Mouse (Mus musculus) urinary bladder, postnatal 36 days (tissue): Measurements from ENCODE around the gene Cirbp.
"Not testable (repeated sequence)": the region's sequence is repeated elsewhere in the genome, so short reads cannot be mapped to it uniquely, and the experiment has no call there.

Experiments used
- DNase-seq, 2 experiments: peaks; one replicate each; pipeline ENCODE4 v3.0.0; 2022; ENCODE audit warnings: low spot score in 2 of 2, mixed read lengths in 1 of 2

The Cirbp gene

DNA sequence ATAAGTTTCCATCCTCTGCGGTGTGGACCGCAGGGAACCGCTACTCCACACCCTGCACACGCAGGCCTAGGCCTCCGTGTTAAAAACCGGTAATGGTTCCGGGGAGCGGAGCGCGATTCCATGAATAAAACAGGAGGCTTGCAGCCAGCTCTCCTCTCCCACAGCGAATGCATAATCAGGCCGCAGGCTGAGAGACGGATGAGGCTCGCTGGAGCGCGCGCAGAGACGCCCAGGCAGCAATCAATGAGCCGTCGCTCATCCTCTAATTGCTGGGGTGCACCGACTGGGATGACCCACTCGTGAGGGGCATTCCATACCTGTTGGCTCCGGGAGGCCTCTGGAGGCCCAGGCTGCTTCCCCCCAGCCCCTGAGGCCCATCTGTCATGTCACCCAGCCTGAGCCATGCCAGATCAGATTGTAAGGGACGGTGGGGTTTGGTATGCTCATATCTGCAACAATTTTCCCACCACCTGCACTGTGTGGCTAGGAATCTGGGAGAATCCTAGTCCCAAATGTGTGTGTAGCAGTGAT is 43.1 kb downstream of the Cirbp start:
- DNase-seq, result no peak

DNA sequence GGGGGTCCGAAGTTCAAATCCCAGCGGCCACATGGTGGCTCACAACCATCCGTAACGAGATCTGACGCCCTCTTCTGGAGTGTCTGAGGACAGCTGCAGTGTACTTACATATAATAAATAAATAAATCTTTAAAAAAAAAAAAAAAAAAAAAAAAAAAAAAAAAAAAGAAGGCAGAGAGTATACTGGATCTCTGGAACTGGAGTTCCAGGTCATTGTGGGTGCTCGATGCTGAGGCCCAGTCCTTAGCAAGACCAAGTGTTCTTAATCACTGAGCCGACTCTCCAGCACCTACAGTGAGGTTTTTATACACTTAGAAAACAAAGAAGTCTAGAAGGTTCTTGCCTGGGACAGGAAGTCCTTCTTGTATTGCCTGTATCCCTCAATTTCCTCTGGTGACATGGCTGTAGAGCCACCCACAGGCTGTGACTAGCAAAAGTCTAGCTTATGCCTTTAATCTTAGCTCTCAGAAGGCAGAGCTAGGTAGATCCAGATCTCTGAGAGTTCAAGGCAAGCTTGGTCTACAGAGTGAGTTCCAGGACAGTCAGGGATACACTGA is 45.8 kb downstream of the Cirbp start:
- not testable (repeated sequence) for DNase-seq

DNA sequence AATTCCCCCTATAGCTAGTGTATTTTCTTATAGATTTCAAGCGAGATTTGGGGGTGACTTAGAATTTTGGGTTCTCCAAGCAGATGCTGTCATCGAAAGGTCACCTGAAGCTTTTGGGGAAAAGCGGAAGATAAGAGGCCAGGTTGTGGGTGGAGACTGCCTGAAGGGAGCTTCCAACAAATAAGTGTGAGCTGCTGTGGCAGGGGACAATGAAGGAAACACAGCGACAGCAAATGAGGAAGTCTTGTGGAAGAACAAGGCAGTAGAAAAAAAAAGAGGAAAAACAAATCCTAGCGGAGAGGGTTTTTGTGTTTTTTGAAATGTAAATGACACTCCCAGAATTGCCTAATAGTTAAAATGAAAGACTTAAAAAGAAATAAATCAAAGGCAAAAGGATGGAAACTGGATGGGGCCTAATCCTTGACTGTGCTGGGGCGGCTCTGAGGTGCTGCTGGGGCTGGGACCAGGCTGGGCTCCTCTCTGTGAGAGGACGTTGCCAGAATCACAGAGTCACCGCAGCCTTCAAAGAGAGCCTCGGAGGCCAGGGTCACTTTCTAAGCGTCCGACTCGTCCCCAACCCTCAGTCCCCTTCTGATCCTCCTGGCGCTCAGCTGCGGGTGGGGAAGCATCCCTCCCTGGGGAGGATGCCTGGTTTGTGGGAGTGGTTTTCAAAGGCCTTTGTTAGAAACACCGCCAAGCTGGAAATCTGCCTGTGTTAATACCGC is 49.4 kb downstream of the Cirbp start:
- DNase-seq, result no peak

DNA sequence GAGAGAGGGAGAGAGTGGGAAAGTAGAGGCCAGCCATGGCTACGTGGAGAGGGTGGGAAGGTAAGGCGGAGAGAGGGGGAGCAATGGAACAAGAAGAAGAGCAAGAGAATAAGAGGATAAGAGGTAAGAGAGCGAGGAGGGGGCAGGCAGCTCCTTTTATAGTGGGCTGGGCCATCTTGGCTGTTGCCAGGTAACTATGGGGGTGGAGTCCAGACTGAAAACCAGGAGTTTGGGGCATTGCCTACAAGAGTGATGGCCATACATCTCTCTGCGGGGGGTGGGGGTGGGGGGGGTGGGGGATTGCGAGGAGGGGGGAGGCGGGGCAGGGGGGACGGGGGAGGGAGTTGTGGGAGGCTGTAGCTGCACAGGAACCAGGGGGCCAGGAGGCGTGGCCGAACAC is 54.9 kb downstream of the Cirbp start:
- DNase-seq, result no peak
